Mouse (Mus musculus): Measurements from ENCODE around the gene Unk. TPM values are rescaled to one million over a fixed set of nuclear protein-coding genes. Genes with fewer than 3 reads are reported as not detected.
"Not testable (repeated sequence)": the region's sequence is repeated elsewhere in the genome, so short reads cannot be mapped to it uniquely, and the experiment has no call there.

The Unk gene
- total RNA-seq, 2 experiments from 2014 or later, result 22.7 to 24.6 TPM

DNA sequence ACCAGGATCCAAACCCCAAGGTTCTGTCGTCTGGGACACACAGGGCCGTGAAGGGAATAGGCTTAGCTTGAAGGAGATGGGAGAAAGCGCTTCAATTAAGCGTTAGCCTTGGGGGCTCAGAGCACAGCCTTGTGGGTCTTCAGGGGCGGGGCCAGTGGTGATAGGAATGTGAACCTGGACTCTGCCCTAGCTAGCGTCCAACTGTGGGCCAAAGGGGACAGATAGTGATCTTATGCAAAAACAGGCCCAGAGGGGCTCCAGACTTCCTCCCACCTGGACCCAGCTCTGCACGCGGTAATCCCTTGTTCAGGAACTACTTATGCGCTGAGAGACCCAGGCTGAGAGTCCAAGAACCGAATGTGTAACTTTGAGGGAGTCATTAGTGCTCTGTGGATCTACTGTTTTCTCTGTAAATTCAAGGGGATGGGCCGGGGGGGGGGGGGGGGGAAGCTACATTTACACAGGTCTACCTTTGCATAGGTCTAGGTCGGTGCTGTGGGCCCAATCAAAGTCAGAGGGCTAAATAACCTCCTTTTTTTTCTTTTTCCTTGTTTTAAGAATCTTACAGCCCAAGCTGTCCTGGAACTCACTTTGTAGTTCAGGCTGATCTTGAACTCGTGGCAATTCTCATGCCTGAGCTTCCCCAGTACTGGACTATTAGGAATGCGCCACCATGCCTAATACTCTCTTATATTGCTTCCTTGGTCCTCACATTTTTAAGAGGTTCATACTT is 18.4 kb upstream of the Unk start:
- DNase-seq (ENCODE audit: extremely low spot score in 1 of 2, low spot score in 2 of 2), result no peak
- intact Hi-C loops (cut with DNase I), result no loop called here
- no peak overlapping the region; the same call in 1 of the 2 replicates for H3K27ac ChIP-seq
- no peak for TF ChIP-seq CTCF (IDR thresholded peaks at IDR 0.05)
- peak overlapping the region; percentile 76 for H3K4me3 ChIP-seq

- TF ChIP-seq CTCF (IDR thresholded peaks at IDR 0.05), result no peak
- DNase-seq (ENCODE audit: extremely low spot score in 1 of 2, low spot score in 2 of 2), result peak; percentile 82 to 86
- Histone ChIP-seq H3K4me3 (peak within 1 kb of the TSS; percentile 76), H3K27ac (peak within 1 kb of the TSS; percentile 77)
- intact Hi-C loops (cut with DNase I), result no loop called here
Measured at GRCm38 (mm10) chr11:116012262-116012947, 17.7 kb upstream of the Unk start, which contains the start of gene Galk1. Gene Galk1, minus strand, starts transcription at chr11:116012719.

- no peak for TF ChIP-seq CTCF (IDR thresholded peaks at IDR 0.05)
- intact Hi-C loops (cut with DNase I), result no loop called here
- Histone ChIP-seq H3K4me3 (no peak overlapping the region), H3K27ac (no peak overlapping the region)
- no peak for DNase-seq (ENCODE audit: extremely low spot score in 1 of 2, low spot score in 2 of 2)
Measured at GRCm38 (mm10) chr11:116014821-116015220, 15.3 kb upstream of the Unk start.

GRCm38 (mm10) chr11:116018106-116018505 is 12.0 kb upstream of the Unk start:
- Histone ChIP-seq H3K4me3 (no peak overlapping the region), H3K27ac (no peak overlapping the region)
- no peak for DNase-seq (ENCODE audit: extremely low spot score in 1 of 2, low spot score in 2 of 2)
- TF ChIP-seq CTCF (IDR thresholded peaks at IDR 0.05), result peak; percentile 47
- intact Hi-C loops (cut with DNase I), result no loop called here

GRCm38 (mm10) chr11:116018867-116019266 is 11.3 kb upstream of the Unk start:
- H3K4me3 ChIP-seq; intact Hi-C loops (cut with DNase I); DNase-seq (ENCODE audit: extremely low spot score in 1 of 2, low spot score in 2 of 2); H3K27ac ChIP-seq: not testable (repeated sequence)

DNA sequence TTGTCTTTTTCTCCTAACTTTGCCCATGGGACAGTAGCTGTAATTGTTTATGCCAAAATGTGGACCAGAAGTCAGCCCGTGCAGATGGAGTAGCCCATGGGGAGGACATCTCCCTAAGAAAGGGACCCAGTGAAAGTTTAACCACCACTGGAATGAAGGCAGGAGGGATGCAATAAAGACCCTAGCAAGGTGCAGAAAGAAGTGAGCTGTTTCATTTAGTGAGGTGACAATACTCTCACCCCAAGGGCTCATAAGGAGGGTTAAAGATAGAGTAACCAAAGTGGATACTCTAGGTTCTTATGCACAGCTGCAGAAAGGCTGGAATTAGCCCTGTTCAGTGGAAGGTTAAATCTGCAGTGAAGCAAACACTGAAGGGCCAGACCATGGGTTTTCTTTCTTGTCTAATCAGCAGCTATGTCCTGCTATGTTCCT is 10.7 kb upstream of the Unk start:
- Histone ChIP-seq H3K4me3 (no peak overlapping the region), H3K27ac (no peak overlapping the region)
- DNase-seq (ENCODE audit: extremely low spot score in 1 of 2, low spot score in 2 of 2), result no peak
- intact Hi-C loops (cut with DNase I), result no loop called here
- TF ChIP-seq CTCF (IDR thresholded peaks at IDR 0.05), result no peak

- DNase-seq (ENCODE audit: extremely low spot score in 1 of 2, low spot score in 2 of 2), result no peak
- intact Hi-C loops (cut with DNase I), result loop anchor here (5.0 kb wide), 1 partner anchor 112 kb away; the partner anchor contains the start of gene Trim65
- no peak overlapping the region for H3K27ac ChIP-seq
- no peak overlapping the region for H3K4me3 ChIP-seq
- no peak for TF ChIP-seq CTCF (IDR thresholded peaks at IDR 0.05)
Measured at GRCm38 (mm10) chr11:116019976-116020411, 10.1 kb upstream of the Unk start.

GRCm38 (mm10) chr11:116020519-116020922 is 9.6 kb upstream of the Unk start:
- peak; percentile 41 for TF ChIP-seq CTCF (IDR thresholded peaks at IDR 0.05)
- intact Hi-C loops (cut with DNase I), result loop anchor here (5.0 kb wide), 1 partner anchor 112 kb away; the partner anchor contains the start of gene Trim65
- DNase-seq (ENCODE audit: extremely low spot score in 1 of 2, low spot score in 2 of 2), result no peak
- H3K27ac ChIP-seq, result no peak overlapping the region
- no peak overlapping the region for H3K4me3 ChIP-seq

DNA sequence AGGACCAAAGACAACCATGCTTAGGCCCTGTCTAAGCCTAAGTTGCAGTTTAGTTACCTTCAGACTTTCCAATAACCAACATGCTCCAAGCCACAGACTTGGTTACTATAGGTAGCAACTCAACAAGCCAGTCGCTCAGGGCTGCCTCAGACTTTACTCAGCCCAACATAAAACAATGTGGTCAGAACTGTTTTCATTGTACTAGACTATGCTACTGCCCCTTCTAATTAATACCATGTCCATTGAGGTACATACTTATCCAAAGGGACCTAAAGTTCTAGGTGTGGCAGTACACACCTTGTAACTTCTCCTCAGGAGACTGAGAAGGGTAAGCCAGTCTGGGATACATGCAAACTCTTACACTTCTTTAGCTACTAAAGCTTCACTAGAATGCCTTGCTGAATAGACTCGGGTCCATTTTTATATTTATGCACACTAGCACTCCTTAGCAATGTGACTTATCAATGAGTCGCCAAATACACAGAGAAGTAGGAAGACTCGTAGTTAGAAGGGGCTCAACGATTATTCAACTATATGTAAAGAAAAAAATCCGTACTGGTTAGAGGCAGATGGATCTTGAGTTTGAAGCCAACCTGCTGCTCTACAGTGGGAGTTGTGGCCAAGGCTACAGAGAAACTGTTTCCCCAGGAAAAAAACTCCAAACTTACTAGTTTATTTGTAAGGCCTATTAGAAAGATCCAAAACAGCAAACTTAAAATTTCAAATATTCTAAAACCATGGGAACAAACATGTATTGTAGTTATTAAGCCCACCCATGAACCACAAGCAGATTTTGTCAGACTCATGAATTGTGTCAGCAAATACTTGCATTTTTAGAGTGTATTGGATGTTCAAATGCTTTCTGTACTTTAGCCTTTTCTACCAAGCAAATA is 8.5 kb upstream of the Unk start:
- TF ChIP-seq CTCF (IDR thresholded peaks at IDR 0.05), result no peak
- no peak for DNase-seq (ENCODE audit: extremely low spot score in 1 of 2, low spot score in 2 of 2)
- H3K27ac ChIP-seq, result no peak overlapping the region
- intact Hi-C loops (cut with DNase I), result loop anchor here (5.0 kb wide), 1 partner anchor 111 kb away; the partner anchor contains the start of gene Trim65
- peak overlapping the region; percentile 46 for H3K4me3 ChIP-seq

DNA sequence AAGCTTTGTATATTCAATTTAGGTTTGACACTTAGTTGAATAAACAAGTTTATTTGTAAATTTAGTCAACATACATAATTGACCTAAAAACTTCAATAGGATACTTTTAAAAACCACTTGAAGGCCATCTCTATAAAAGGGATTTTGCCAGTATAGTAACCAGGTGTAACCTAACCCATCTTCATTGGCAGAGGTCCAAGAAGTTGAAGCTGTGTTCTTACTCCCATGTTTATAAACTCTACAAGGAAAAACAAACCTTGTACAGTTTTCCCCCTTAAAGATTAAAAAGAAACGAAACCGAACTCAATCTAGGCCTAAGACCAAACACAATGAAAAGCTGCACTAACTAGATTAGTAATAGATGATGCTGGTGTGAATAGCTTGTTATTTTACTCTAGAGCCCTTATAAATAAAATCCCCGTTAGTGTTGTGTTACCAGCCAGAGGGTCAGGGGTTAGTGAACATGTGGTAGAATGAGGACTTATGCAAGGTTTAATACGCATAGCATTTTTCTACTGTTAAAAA is 7.8 kb upstream of the Unk start:
- intact Hi-C loops (cut with DNase I), result loop anchor here (5.0 kb wide), 1 partner anchor 110 kb away; the partner anchor contains the start of gene Trim65
- Histone ChIP-seq H3K4me3 (peak overlapping the region; percentile 46), H3K27ac (no peak overlapping the region)
- DNase-seq (ENCODE audit: extremely low spot score in 1 of 2, low spot score in 2 of 2), result no peak
- TF ChIP-seq CTCF (IDR thresholded peaks at IDR 0.05), result no peak

GRCm38 (mm10) chr11:116023074-116023770 is 6.9 kb upstream of the Unk start:
- Histone ChIP-seq H3K4me3 (peak overlapping the region; percentile 90), H3K27ac (peak overlapping the region; percentile 100)
- DNase-seq (ENCODE audit: extremely low spot score in 1 of 2, low spot score in 2 of 2), result not testable (repeated sequence)
- intact Hi-C loops (cut with DNase I), result loop anchor here (5.0 kb wide), 1 partner anchor 109 kb away; the partner anchor contains the start of gene Trim65
